Mouse (Mus musculus) small intestine, adult 2 months (tissue): Measurements from ENCODE around the gene Gm6583. TPM values are rescaled to one million over a fixed set of nuclear protein-coding genes. Genes with fewer than 3 reads are reported as not detected.

Source experiments
- H3K27ac ChIP-seq: fragments of 200-500 bp; 2 replicates; pipeline ENCODE4 v1.5.1; 2012; ENCODE audit warnings: low read depth, low read length, control low read depth, inconsistent platforms; ENCODE audit not compliant: insufficient read depth
- H3K27me3 ChIP-seq: fragments of 200-500 bp; 2 replicates; pipeline ENCODE4 v1.6.1; 2012; ENCODE audit warnings: mild to moderate bottlenecking, moderate library complexity, low read length, inconsistent platforms; ENCODE audit not compliant: control insufficient read depth, insufficient read depth
- H3K36me3 ChIP-seq: fragments of 200-500 bp; 2 replicates; pipeline ENCODE4 v1.6.1; 2012; ENCODE audit warnings: mild to moderate bottlenecking, low read length, control low read depth, inconsistent platforms; ENCODE audit not compliant: control insufficient read depth, insufficient read depth
- H3K4me1 ChIP-seq: fragments of 200-500 bp; 2 replicates; pipeline ENCODE4 v1.6.1; 2012; ENCODE audit warnings: low read length, inconsistent platforms, mixed read lengths; ENCODE audit not compliant: control insufficient read depth, insufficient read depth, insufficient read length
- H3K4me3 ChIP-seq: fragments of 200-500 bp; 2 replicates; pipeline ENCODE4 v1.5.1; 2012; ENCODE audit warnings: low read depth, mild to moderate bottlenecking, control low read depth, inconsistent platforms, low read length, moderate library complexity
- CTCF ChIP-seq: fragments of 200-500 bp; IDR thresholded peaks from 2 replicates; pipeline ENCODE4 v1.5.1; 2012; ENCODE audit warnings: low read depth, mild to moderate bottlenecking, control low read depth, inconsistent platforms, low read length, moderate library complexity, mixed read lengths; ENCODE audit not compliant: insufficient replicate concordance, insufficient read length; ENCODE audit errors: extremely low read depth
- POLR2A ChIP-seq: fragments of 200-500 bp; IDR thresholded peaks from 2 replicates; pipeline ENCODE4 v1.6.1; 2012; ENCODE audit warnings: low read depth, mild to moderate bottlenecking, control low read depth, inconsistent platforms, low read length, moderate library complexity
- WGBS: fragments of 180-500 bp; shearing (Covaris S2); methylation state at CpG from one replicate; pipeline ENCODE4 v1.1.7; 2018; 5-methylcytosine and 5-hydroxymethylcytosine counted together
- polyA plus RNA-seq: library from polyadenylated mRNA; depleted of rRNA; stranded (reverse); fragments of >200 nt; gene quantifications from 2 replicates; pipeline ENCODE4 v1.2.3, GENCODE M21; 2012

The Gm6583 gene
- polyA plus RNA-seq, 1 experiment: not detected

DNA sequence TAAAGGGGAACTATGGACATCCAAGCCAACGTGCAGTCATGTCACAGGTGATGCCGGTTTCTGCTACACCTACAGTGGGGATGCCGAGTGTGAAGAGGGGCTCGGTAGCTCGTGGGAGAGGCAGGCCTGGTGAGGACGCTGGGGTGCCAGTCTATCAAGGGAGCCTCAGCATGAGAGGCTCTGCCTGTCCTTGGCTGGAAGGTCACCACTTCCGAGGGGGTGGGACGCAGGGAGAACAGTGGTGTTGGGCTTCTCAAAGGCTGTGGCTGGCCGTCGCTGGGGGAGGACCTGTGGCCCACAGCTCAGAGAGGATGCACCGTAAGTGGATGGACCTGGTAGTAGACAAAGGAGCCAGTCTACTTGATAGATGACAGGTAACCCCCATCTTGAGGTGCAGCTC lies 25.3 kb upstream of the Gm6583 start:
- Histone ChIP-seq H3K27ac (no peak overlapping the region), H3K4me1 (peaks cover 5% of the 10 kb centered on the region), H3K36me3 (peaks cover 9% of the 10 kb centered on the region), H3K4me3 (no peak overlapping the region), H3K27me3 (no peaks in the 10 kb centered on the region)
- 77% methylated on average over 11 of the region's 11 CpGs for WGBS
- TF ChIP-seq POLR2A (no peak), CTCF (no peak)

- Histone ChIP-seq H3K27me3 (no peaks in the 10 kb centered on the region), H3K36me3 (peaks cover 21% of the 10 kb centered on the region), H3K4me3 (no peak overlapping the region), H3K27ac (no peak overlapping the region), H3K4me1 (peaks cover 5% of the 10 kb centered on the region; the same call in 1 of the 2 replicates)
- TF ChIP-seq CTCF (no peak), POLR2A (no peak)
- WGBS: 65% methylated on average over 6 of the region's 6 CpGs
These were observed 22.9 kb upstream of the Gm6583 start for GRCm38 (mm10) chr5:112378716-112379115.

GRCm38 (mm10) chr5:112377380-112377779 lies 21.5 kb upstream of the Gm6583 start:
- peaks cover under 1% of the 10 kb centered on the region; the same call in 1 of the 2 replicates for H3K4me1 ChIP-seq
- 97% methylated on average over 1 of the region's 1 CpGs for WGBS
- peaks cover 21% of the 10 kb centered on the region for H3K36me3 ChIP-seq
- no peak overlapping the region for H3K4me3 ChIP-seq
- TF ChIP-seq POLR2A (no peak), CTCF (no peak)
- no peaks in the 10 kb centered on the region for H3K27me3 ChIP-seq
- no peak overlapping the region for H3K27ac ChIP-seq

DNA sequence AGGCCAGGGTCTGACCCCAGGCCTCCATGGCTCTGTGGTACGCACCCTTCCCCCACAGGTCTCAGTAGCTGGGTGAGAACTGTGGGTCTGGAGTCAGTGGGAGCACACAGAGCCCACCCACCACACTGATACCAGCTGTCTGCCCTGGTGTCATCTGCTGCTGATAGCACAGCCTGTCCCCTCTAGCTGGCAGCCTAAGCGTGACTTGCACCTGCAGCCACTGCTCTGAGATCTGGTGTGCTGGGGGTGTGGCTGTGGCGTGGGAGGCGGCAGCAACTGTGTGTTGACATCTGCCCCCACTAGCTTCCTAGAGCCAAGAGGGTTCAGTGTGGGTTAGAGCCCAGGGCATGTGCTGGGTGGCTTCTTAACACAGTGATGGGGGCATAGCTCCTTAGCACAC lies 20.3 kb upstream of the Gm6583 start:
- Histone ChIP-seq H3K4me3 (no peak overlapping the region), H3K4me1 (no peaks in the 10 kb centered on the region), H3K27ac (no peak overlapping the region), H3K36me3 (peaks cover 24% of the 10 kb centered on the region), H3K27me3 (no peaks in the 10 kb centered on the region)
- WGBS: 90% methylated on average over 4 of the region's 4 CpGs
- TF ChIP-seq CTCF (no peak), POLR2A (no peak)

DNA sequence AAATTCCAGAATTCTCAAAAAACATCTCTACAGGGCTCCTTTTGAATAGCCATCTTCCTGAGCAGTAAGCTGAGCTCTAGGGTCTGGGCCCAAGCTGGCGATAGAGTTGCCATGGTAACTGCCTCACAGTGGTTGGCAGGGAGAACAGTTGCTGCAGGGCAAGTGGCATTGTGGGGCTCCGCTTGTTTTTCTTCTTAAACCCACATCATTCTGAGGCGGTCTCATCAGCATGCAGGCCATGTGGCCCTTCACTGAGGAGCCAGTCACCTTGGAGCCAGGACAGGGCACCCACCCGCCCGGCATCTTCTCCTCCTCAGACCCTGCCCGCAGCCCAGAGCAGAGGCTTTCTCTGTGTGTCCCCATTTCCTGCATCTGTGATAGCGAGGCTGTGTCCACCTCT lies 16.1 kb upstream of the Gm6583 start:
- H3K4me1 ChIP-seq: no peaks in the 10 kb centered on the region
- no peak for TF ChIP-seq POLR2A
- TF ChIP-seq CTCF: no peak
- no peaks in the 10 kb centered on the region for H3K27me3 ChIP-seq
- WGBS: 87% methylated on average over 7 of the region's 7 CpGs
- no peak overlapping the region for H3K27ac ChIP-seq
- H3K36me3 ChIP-seq: peaks cover 21% of the 10 kb centered on the region
- H3K4me3 ChIP-seq: no peak overlapping the region

DNA sequence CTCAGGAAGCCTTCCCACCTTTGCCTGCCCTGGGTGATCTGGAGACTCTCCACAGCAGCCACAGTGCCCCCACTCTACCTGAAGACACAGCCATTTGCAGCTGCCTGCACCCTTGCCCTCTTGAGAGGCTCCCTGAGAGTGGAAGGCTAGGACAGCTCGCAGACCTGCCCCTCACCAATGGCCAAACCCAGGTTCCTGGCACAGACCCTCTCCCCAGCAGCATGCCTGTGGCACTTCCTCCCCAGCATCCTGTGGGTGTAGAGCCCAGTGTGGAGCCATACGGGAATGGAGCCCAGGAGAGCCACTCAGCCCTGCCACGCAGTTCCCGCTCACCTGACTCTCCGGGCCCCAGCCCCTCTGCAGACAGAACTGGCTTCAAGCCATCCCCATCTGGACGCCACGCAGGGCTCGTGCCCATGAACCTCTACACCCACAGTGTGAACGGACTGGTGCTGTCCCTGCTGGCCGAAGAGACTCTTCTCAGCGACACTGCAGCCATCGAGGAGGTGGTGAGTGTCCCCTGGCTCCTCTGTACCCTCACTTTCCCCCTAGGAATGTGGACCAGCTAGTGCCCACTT lies 14.5 kb upstream of the Gm6583 start:
- Histone ChIP-seq H3K27me3 (no peaks in the 10 kb centered on the region), H3K4me1 (no peaks in the 10 kb centered on the region), H3K36me3 (peaks cover 25% of the 10 kb centered on the region), H3K27ac (no peak overlapping the region), H3K4me3 (no peak overlapping the region)
- 91% methylated on average over 12 of the region's 12 CpGs for WGBS
- TF ChIP-seq CTCF (no peak), POLR2A (no peak)

GRCm38 (mm10) chr5:112369326-112369725 lies 13.5 kb upstream of the Gm6583 start:
- Histone ChIP-seq H3K4me1 (no peaks in the 10 kb centered on the region), H3K27ac (no peak overlapping the region), H3K27me3 (no peaks in the 10 kb centered on the region), H3K36me3 (peaks cover 25% of the 10 kb centered on the region), H3K4me3 (no peak overlapping the region)
- no peak for TF ChIP-seq CTCF
- TF ChIP-seq POLR2A: no peak
- WGBS: 84% methylated on average over 13 of the region's 13 CpGs
